Mouse (Mus musculus) pancreas, adult 10 weeks (tissue): ENCODE data around the gene Gm16451. TPM values are rescaled to one million over a fixed set of nuclear protein-coding genes. Genes with fewer than 3 reads are reported as not detected.

Experiments
- polyA plus RNA-seq: library from polyadenylated mRNA; stranded (reverse); fragments of 350-450 nt; fragmentation: Illumina TruSeq; extraction: RNeasy Lipid Tissue Mini Kit (QIAGEN cat#74804); gene quantifications from one replicate; pipeline ENCODE4 v1.2.3, GENCODE M21; 2015; ENCODE audit warnings: low read depth, low replicate concordance; ENCODE audit not compliant: insufficient read depth

Gene Gm16451
- not detected for polyA plus RNA-seq

GRCm38 (mm10) chr7:22118145-22118544 is at the start of gene Gm16451:
TSS of gene Gm16451 (minus strand) at chr7:22118245.

GRCm38 (mm10) chr7:22163935-22164334 is 45.9 kb upstream of the Gm16451 start, which contains the start of gene Vmn1r142:
TSS of gene Vmn1r142 (minus strand) at chr7:22164035.

GRCm38 (mm10) chr7:22134641-22135040 is 16.6 kb upstream of the Gm16451 start, which contains the start of gene Gm10666:
TSS of gene Gm10666 (minus strand) at chr7:22134741.

GRCm38 (mm10) chr7:22068757-22069156 is 49.3 kb downstream of the Gm16451 start, which contains the start of gene Vmn1r139:
TSS of gene Vmn1r139 (plus strand) at chr7:22069057.

Other genes starting within 250 kb of the Gm16451 start
- gene Gm5891, start 197.0 kb downstream of the Gm16451 start, polyA plus RNA-seq = not detected
- gene Vmn1r137, start 123.7 kb downstream of the Gm16451 start, polyA plus RNA-seq = not detected
- gene Vmn1r138, start 89.3 kb downstream of the Gm16451 start, polyA plus RNA-seq = not detected
- gene Gm6176, start 61.9 kb downstream of the Gm16451 start, polyA plus RNA-seq = not detected
- gene Vmn1r139, start 49.2 kb downstream of the Gm16451 start, polyA plus RNA-seq = not detected
- not detected for gene Gm10666, start 16.5 kb upstream of the Gm16451 start, polyA plus RNA-seq
- gene Vmn1r142, start 45.8 kb upstream of the Gm16451 start, polyA plus RNA-seq = not detected
- not detected for gene Vmn1r143, start 71.1 kb upstream of the Gm16451 start, polyA plus RNA-seq
- not detected for gene Gm8653, start 83.0 kb upstream of the Gm16451 start, polyA plus RNA-seq
- gene Gm8453, start 111.2 kb upstream of the Gm16451 start, polyA plus RNA-seq = not detected
- not detected for gene Gm4187, start 211.5 kb upstream of the Gm16451 start, polyA plus RNA-seq